Mouse (Mus musculus): ENCODE measurements around the gene Tmem204. TPM values are rescaled to one million over a fixed set of nuclear protein-coding genes. Genes with fewer than 3 reads are reported as not detected.

Tmem204 gene
- total and polyA plus RNA-seq, 3 experiments, result 0.10 TPM; not detected in 2

DNA sequence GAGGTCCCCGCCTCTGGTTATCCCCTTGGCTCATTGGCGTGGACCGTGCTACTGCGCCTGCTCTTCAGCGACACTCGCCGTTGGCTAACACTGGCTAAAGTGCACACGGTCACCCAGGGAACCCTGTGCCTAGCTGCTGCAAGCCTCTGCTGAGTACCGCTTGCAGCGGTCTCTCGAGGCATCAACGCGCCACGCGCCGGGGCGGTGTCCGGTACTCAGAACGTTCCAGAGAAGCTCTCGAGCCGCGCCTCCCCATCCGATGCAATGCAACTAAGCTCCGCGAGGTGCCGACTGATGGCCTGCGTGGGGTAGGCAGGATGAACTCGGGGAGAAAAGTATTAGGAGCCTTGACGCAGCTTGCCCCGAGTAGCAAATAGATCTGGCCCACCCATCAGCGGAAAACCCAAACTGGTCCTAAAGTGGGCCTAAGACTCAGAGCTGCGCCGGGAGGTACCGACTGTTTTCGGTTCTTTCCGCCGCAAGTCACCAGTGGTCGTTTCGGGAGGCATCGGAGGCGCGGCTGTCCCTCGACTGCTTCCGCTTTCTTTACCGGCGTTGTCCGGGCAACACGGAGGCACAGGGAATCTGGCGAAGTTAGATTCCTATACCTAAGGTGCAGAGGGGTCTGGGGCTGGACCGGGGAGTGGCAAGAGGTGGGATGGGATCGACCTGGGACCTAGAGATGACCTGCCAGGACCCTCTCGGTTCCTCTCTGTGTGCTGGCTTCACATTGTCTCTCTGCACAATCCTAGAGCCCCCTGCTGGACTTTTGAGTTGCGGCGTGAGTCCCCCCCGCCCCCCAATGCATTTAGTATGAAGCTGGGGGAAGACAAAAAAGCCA, 66.9 kb downstream of the Tmem204 start (continued):
- TF ChIP-seq MEF2A (IDR thresholded peaks at IDR 0.05; ENCODE audit: extremely low read depth, insufficient replicate concordance, low read depth, low read length, poor library complexity, severe bottlenecking) (no peak), TBP (IDR thresholded peaks at IDR 0.05; ENCODE audit: low read depth, low read length) (peak; percentile 29; the same call in 1 of the 2 replicates), POLR2A (IDR thresholded peaks at IDR 0.05; ENCODE audit: control insufficient read depth in 1 of 2, insufficient read depth in 1 of 2, low read depth in 1 of 2, low read length in 2 of 2, poor library complexity in 1 of 2) (peak in 1 of 2 experiments; percentile 29; a peak in 1 of 4 replicates), ZC3H11A (IDR thresholded peaks at IDR 0.05; ENCODE audit: low read depth, low read length) (no peak), SIN3A (IDR thresholded peaks at IDR 0.05; ENCODE audit: low read length) (peak; percentile 44; the same call in 1 of the 2 replicates)

DNA sequence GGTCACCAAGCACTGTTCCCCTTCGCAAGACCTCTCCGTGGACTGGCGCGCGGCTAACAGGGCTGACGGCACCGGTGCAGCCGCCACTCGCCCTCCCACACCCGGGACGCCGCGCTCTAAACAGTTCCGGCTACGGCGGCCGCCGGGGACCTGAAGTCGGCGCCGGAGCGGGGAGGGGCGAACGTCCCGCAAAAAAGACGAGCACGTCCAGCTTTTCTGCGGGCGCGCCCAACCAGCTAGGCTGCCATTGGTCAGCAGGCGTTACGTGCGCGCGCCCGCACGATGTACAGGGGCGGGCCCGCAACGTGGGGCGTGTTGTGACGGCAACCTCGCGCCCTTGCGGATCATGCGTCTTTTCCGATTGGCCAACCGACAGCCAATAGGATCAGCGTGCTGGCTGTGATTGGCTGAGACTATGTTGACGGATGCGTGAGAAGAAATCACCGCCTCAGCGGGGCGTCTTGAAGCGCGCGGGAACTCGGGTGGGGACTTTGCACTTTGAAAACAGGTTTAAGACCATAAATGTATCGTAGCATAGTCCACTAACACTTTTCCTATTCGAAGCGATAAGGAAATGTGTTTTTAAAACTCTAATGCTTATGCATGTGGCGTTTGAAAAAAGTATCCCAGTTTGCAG, 67.6 kb downstream of the Tmem204 start, which contains the start of the genes Cramp1l and Ift140:
Gene Cramp1l (minus strand): TSS at position 134 of the 637 bp plus-strand sequence.
Gene Ift140 (plus strand): TSS at position 431 of the 637 bp plus-strand sequence.
- peak; percentile 24; the same call in 1 of the 2 replicates for TF ChIP-seq CHD2 (IDR thresholded peaks at IDR 0.05; ENCODE audit: low read length)
- TF ChIP-seq CHD1 (IDR thresholded peaks at IDR 0.05; ENCODE audit: low read depth, low read length), result peak; percentile 86
- peak; percentile 22 to 42; a peak in 1 of 4 replicates for TF ChIP-seq POLR2A (IDR thresholded peaks at IDR 0.05; ENCODE audit: control insufficient read depth in 1 of 2, insufficient read depth in 1 of 2, low read depth in 1 of 2, low read length in 2 of 2, poor library complexity in 1 of 2)
- TF ChIP-seq JUND (IDR thresholded peaks at IDR 0.05; ENCODE audit: low read depth, low read length), result no peak
- TF ChIP-seq MEF2A (IDR thresholded peaks at IDR 0.05; ENCODE audit: extremely low read depth, insufficient replicate concordance, low read depth, low read length, poor library complexity, severe bottlenecking), result no peak
- peak; percentile 32; the same call in 1 of the 2 replicates for TF ChIP-seq MYC (IDR thresholded peaks at IDR 0.05; ENCODE audit: low read depth, low read length)
- peak; percentile 3; the same call in 1 of the 2 replicates for TF ChIP-seq ELF1 (IDR thresholded peaks at IDR 0.05; ENCODE audit: low read depth, low read length)
- TF ChIP-seq KAT2A (conservative IDR thresholded peaks at IDR 0.05; ENCODE audit: low read depth, low read length), result 0 out of 2 replicates have a peak, but pooled peaks have one; percentile 13
- peak; percentile 86 for TF ChIP-seq SIN3A (IDR thresholded peaks at IDR 0.05; ENCODE audit: low read length)
- TF ChIP-seq HCFC1 (IDR thresholded peaks at IDR 0.05; ENCODE audit: low read depth, low read length), result peak; percentile 74
- peak; percentile 79; the same call in 1 of the 2 replicates for TF ChIP-seq E2F4 (IDR thresholded peaks at IDR 0.05; ENCODE audit: borderline replicate concordance, low read depth, low read length)
- 0 out of 4 replicates have a peak, but pooled peaks cover 0 to 2% of the 10 kb centered on the region in 2 experiments for H3K4me1 ChIP-seq (ENCODE audit: control insufficient read depth in 1 of 2, insufficient read depth in 2 of 2, low read length in 2 of 2)
- DNase-seq (ENCODE audit: low read depth, low spot score), result peak; percentile 95
- H3K27ac ChIP-seq (ENCODE audit: control insufficient read depth, low read depth, low read length), result peak within 1 kb of the TSS; percentile 52
- H3K79me2 ChIP-seq (ENCODE audit: control insufficient read depth, insufficient read depth, low read length, poor library complexity), result peaks cover 28% of the 10 kb centered on the region
- peak within 1 kb of the TSS; percentile 93 to 95 for H3K4me3 ChIP-seq (ENCODE audit: control insufficient read depth in 1 of 2, insufficient read depth in 1 of 2, low read depth in 2 of 2, low read length in 2 of 2)
- no peaks in the 10 kb centered on the region for H3K27me3 ChIP-seq (ENCODE audit: control insufficient read depth in 1 of 2, insufficient read depth in 2 of 2, low read length in 2 of 2)
- no peaks in the 10 kb centered on the region for H3K9me3 ChIP-seq (replicated peaks; ENCODE audit: insufficient read depth, low read length)
- H3K9ac ChIP-seq (ENCODE audit: control insufficient read depth, low read depth, low read length, poor library complexity, severe bottlenecking), result peak within 1 kb of the TSS; percentile 91
- peaks cover 0 to 2% of the 10 kb centered on the region in 2 experiments; a peak in 3 of 4 replicates for H3K36me3 ChIP-seq (ENCODE audit: control insufficient read depth in 1 of 2, insufficient read depth in 2 of 2, low read length in 2 of 2)
